Mouse (Mus musculus) testis, adult 2 months (tissue): ENCODE data around the gene Cygb.

Source experiments
- CTCF ChIP-seq: fragments of 200-500 bp; IDR thresholded peaks from 2 replicates; pipeline ENCODE4 v1.5.1; 2012; ENCODE audit warnings: low read depth, mild to moderate bottlenecking, inconsistent platforms, low read length, moderate library complexity; ENCODE audit not compliant: control insufficient read depth, insufficient read depth, insufficient replicate concordance
- POLR2A ChIP-seq: fragments of 200-500 bp; IDR thresholded peaks from 2 replicates; pipeline ENCODE4 v1.6.1; 2012; ENCODE audit warnings: low read depth, mild to moderate bottlenecking, inconsistent platforms, low read length, moderate library complexity; ENCODE audit not compliant: control insufficient read depth

DNA sequence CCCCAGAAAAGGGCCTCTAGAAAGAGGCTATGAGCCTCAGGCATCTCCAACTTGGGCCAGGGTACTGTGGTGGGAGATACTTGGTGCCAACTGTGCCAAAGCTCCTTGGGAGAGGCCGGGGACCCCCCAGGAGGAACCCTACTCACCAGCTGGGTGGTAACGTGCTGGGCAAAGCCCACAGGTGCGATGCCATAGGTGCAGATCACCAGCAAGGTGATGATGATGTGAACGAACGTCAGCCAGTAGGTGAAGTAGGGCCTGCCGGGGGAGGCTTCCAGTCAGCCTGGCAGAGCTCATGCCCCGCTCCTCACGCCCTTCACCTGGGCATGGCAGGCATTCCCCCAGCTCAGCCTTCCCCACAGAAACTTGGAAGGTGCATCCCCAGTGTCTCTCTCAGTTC is 52.1 kb downstream of the Cygb start:
- TF ChIP-seq CTCF = no peak
- TF ChIP-seq POLR2A = no peak
